Mouse (Mus musculus): ENCODE results near the gene 1700013G24Rik. TPM values are rescaled to one million over a fixed set of nuclear protein-coding genes. Genes with fewer than 3 reads are reported as not detected.
"Not testable (repeated sequence)": the region's sequence is repeated elsewhere in the genome, so short reads cannot be mapped to it uniquely, and the experiment has no call there.

1700013G24Rik gene
- not detected in 2 replicates for polyA plus RNA-seq (2014; fragmentation: Nextera tagmentation; extraction: Ambion mirVana)

- H3K36me3 ChIP-seq (ENCODE audit: control insufficient read depth, insufficient read depth, low read length) = no peaks in the 10 kb centered on the region
Observed at GRCm38 (mm10) chr4:137453234-137453767, at the start of gene 1700013G24Rik. 1700013G24Rik (plus strand) TSS chr4:137453284.

GRCm38 (mm10) chr4:137405571-137405970 lies 47.5 kb upstream of the 1700013G24Rik start:
- Histone ChIP-seq H3K27ac (ENCODE audit: low read length) (no peak overlapping the region), H3K9me3 (ENCODE audit: control insufficient read depth, low read depth, low read length) (no peaks in the 10 kb centered on the region), H3K27me3 (ENCODE audit: control insufficient read depth, insufficient read depth, low read length) (no peaks in the 10 kb centered on the region), H3K4me1 (ENCODE audit: control insufficient read depth, insufficient read depth, low read length) (no peaks in the 10 kb centered on the region), H3K9ac (replicated peaks; ENCODE audit: low read depth, low read length) (no peak overlapping the region), H3K36me3 (ENCODE audit: control insufficient read depth, insufficient read depth, low read length) (no peaks in the 10 kb centered on the region), H3K4me2 (replicated peaks; ENCODE audit: low read depth, low read length) (no peak overlapping the region), H3K4me3 (ENCODE audit: low read depth, low read length) (no peak overlapping the region)
- 94% methylated on average over 3 of the region's 3 CpGs for WGBS
- ATAC-seq (ENCODE audit: insufficient number of reproducible peaks, insufficient read depth, low FRiP score, low read depth) = no peak

More at GRCm38 (mm10) chr4:137453234-137453767, at the start of gene 1700013G24Rik:
- Histone ChIP-seq H3K27me3 (ENCODE audit: control insufficient read depth, insufficient read depth, low read length) (no peaks in the 10 kb centered on the region), H3K9me3 (ENCODE audit: control insufficient read depth, low read depth, low read length) (no peaks in the 10 kb centered on the region), H3K4me2 (replicated peaks; ENCODE audit: low read depth, low read length) (no peak within 1 kb of the TSS), H3K9ac (replicated peaks; ENCODE audit: low read depth, low read length) (no peak within 1 kb of the TSS), H3K4me3 (ENCODE audit: low read depth, low read length) (no peak within 1 kb of the TSS), H3K4me1 (ENCODE audit: control insufficient read depth, insufficient read depth, low read length) (peaks cover 7% of the 10 kb centered on the region), H3K27ac (ENCODE audit: low read length) (no peak within 1 kb of the TSS)
- 74% methylated on average over 8 of the region's 8 CpGs for WGBS
- no peak for ATAC-seq (ENCODE audit: insufficient number of reproducible peaks, insufficient read depth, low FRiP score, low read depth)

- H3K4me3 ChIP-seq (ENCODE audit: low read depth, low read length) = no peak within 1 kb of the TSS
- H3K36me3 ChIP-seq (ENCODE audit: control insufficient read depth, insufficient read depth, low read length) = no peaks in the 10 kb centered on the region
- H3K4me1 ChIP-seq (ENCODE audit: control insufficient read depth, insufficient read depth, low read length) = no peaks in the 10 kb centered on the region
- no peak within 1 kb of the TSS for H3K4me2 ChIP-seq (replicated peaks; ENCODE audit: low read depth, low read length)
- no peaks in the 10 kb centered on the region for H3K27me3 ChIP-seq (ENCODE audit: control insufficient read depth, insufficient read depth, low read length)
- ATAC-seq (ENCODE audit: insufficient number of reproducible peaks, insufficient read depth, low FRiP score, low read depth) = no peak
- no peak within 1 kb of the TSS for H3K27ac ChIP-seq (ENCODE audit: low read length)
- whole genome bisulfite sequencing = 83% methylated on average over 5 of the region's 5 CpGs
- H3K9ac ChIP-seq (replicated peaks; ENCODE audit: low read depth, low read length) = no peak within 1 kb of the TSS
- no peaks in the 10 kb centered on the region for H3K9me3 ChIP-seq (ENCODE audit: control insufficient read depth, low read depth, low read length)
Observed at GRCm38 (mm10) chr4:137409691-137410090, 43.4 kb upstream of the 1700013G24Rik start, which contains the start of gene Cela3a. Cela3a (minus strand) TSS chr4:137409791.

- not testable (repeated sequence) for H3K4me3 ChIP-seq (ENCODE audit: low read depth, low read length); H3K36me3 ChIP-seq (ENCODE audit: control insufficient read depth, insufficient read depth, low read length); H3K9ac ChIP-seq (replicated peaks; ENCODE audit: low read depth, low read length); ATAC-seq (ENCODE audit: insufficient number of reproducible peaks, insufficient read depth, low FRiP score, low read depth); H3K27me3 ChIP-seq (ENCODE audit: control insufficient read depth, insufficient read depth, low read length); H3K4me2 ChIP-seq (replicated peaks; ENCODE audit: low read depth, low read length); H3K9me3 ChIP-seq (ENCODE audit: control insufficient read depth, low read depth, low read length); H3K27ac ChIP-seq (ENCODE audit: low read length); H3K4me1 ChIP-seq (ENCODE audit: control insufficient read depth, insufficient read depth, low read length)
- 55% methylated on average over 7 of the region's 7 CpGs for WGBS
Observed at GRCm38 (mm10) chr4:137412185-137412709, 40.8 kb upstream of the 1700013G24Rik start.

- 44% methylated on average over 1 of the region's 1 CpGs for WGBS
- Histone ChIP-seq H3K4me2 (replicated peaks; ENCODE audit: low read depth, low read length) (no peak overlapping the region), H3K36me3 (ENCODE audit: control insufficient read depth, insufficient read depth, low read length) (no peaks in the 10 kb centered on the region), H3K4me1 (ENCODE audit: control insufficient read depth, insufficient read depth, low read length) (no peaks in the 10 kb centered on the region), H3K27ac (ENCODE audit: low read length) (no peak overlapping the region), H3K27me3 (ENCODE audit: control insufficient read depth, insufficient read depth, low read length) (no peaks in the 10 kb centered on the region), H3K9ac (replicated peaks; ENCODE audit: low read depth, low read length) (no peak overlapping the region), H3K9me3 (ENCODE audit: control insufficient read depth, low read depth, low read length) (no peaks in the 10 kb centered on the region), H3K4me3 (ENCODE audit: low read depth, low read length) (no peak overlapping the region)
- no peak for ATAC-seq (ENCODE audit: insufficient number of reproducible peaks, insufficient read depth, low FRiP score, low read depth)
Observed at GRCm38 (mm10) chr4:137414936-137415335, 38.1 kb upstream of the 1700013G24Rik start.

- Histone ChIP-seq H3K9me3 (ENCODE audit: control insufficient read depth, low read depth, low read length) (no peaks in the 10 kb centered on the region), H3K4me2 (replicated peaks; ENCODE audit: low read depth, low read length) (no peak overlapping the region), H3K4me1 (ENCODE audit: control insufficient read depth, insufficient read depth, low read length) (no peaks in the 10 kb centered on the region), H3K27me3 (ENCODE audit: control insufficient read depth, insufficient read depth, low read length) (no peaks in the 10 kb centered on the region), H3K36me3 (ENCODE audit: control insufficient read depth, insufficient read depth, low read length) (no peaks in the 10 kb centered on the region), H3K27ac (ENCODE audit: low read length) (no peak overlapping the region), H3K4me3 (ENCODE audit: low read depth, low read length) (no peak overlapping the region), H3K9ac (replicated peaks; ENCODE audit: low read depth, low read length) (no peak overlapping the region)
- no peak for ATAC-seq (ENCODE audit: insufficient number of reproducible peaks, insufficient read depth, low FRiP score, low read depth)
- WGBS = 70% methylated on average over 11 of the region's 11 CpGs
Observed at GRCm38 (mm10) chr4:137417712-137418564, 35.1 kb upstream of the 1700013G24Rik start.

- Histone ChIP-seq H3K4me3 (ENCODE audit: low read depth, low read length) (no peak within 1 kb of the TSS), H3K4me2 (replicated peaks; ENCODE audit: low read depth, low read length) (no peak within 1 kb of the TSS), H3K36me3 (ENCODE audit: control insufficient read depth, insufficient read depth, low read length) (no peaks in the 10 kb centered on the region), H3K27ac (ENCODE audit: low read length) (no peak within 1 kb of the TSS), H3K27me3 (ENCODE audit: control insufficient read depth, insufficient read depth, low read length) (no peaks in the 10 kb centered on the region), H3K4me1 (ENCODE audit: control insufficient read depth, insufficient read depth, low read length) (no peaks in the 10 kb centered on the region), H3K9ac (replicated peaks; ENCODE audit: low read depth, low read length) (no peak within 1 kb of the TSS), H3K9me3 (ENCODE audit: control insufficient read depth, low read depth, low read length) (no peaks in the 10 kb centered on the region)
- ATAC-seq (ENCODE audit: insufficient number of reproducible peaks, insufficient read depth, low FRiP score, low read depth) = no peak
- 85% methylated on average over 4 of the region's 4 CpGs for WGBS
Observed at GRCm38 (mm10) chr4:137430502-137430901, 22.6 kb upstream of the 1700013G24Rik start, which contains the start of gene Cela3b. Cela3b (minus strand) TSS chr4:137430540.

- not testable (repeated sequence) for H3K4me3 ChIP-seq (ENCODE audit: low read depth, low read length); H3K27ac ChIP-seq (ENCODE audit: low read length); H3K9me3 ChIP-seq (ENCODE audit: control insufficient read depth, low read depth, low read length); H3K4me2 ChIP-seq (replicated peaks; ENCODE audit: low read depth, low read length); H3K27me3 ChIP-seq (ENCODE audit: control insufficient read depth, insufficient read depth, low read length); ATAC-seq (ENCODE audit: insufficient number of reproducible peaks, insufficient read depth, low FRiP score, low read depth); H3K4me1 ChIP-seq (ENCODE audit: control insufficient read depth, insufficient read depth, low read length); H3K36me3 ChIP-seq (ENCODE audit: control insufficient read depth, insufficient read depth, low read length); H3K9ac ChIP-seq (replicated peaks; ENCODE audit: low read depth, low read length)
- WGBS = 53% methylated on average over 10 of the region's 10 CpGs
Observed at GRCm38 (mm10) chr4:137432700-137433550, 20.2 kb upstream of the 1700013G24Rik start.

Measured in stomach, embryonic 14.5 days (tissue).